Mouse (Mus musculus) induced T-regulatory cell, adult 2 months (primary cell): ENCODE results near the gene Vamp1.

ENCODE experiments used
- DNase-seq: peaks from one replicate; pipeline ENCODE4 v3.0.0-alpha.2; 2012; ENCODE audit warnings: low read depth

Gene Vamp1

DNA sequence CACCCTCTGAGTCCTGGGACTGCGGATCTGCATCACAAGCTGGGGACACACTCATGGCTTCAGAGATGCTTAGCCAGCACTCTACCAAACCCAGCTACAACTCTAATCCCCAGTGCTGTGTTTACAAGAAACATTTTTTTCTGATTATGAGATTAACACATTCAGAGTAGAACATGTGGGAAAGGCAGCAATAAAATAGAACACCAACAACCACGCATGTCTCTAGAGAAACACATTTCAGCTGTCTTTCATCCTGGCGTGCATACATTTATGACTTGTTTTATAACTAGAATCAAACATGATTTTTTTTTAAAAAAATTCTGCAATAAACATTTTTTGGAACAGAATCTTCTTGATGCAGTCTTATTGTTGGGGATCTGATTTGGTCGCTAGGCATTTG is 71.6 kb downstream of the Vamp1 start:
- DNase-seq = no peak

DNA sequence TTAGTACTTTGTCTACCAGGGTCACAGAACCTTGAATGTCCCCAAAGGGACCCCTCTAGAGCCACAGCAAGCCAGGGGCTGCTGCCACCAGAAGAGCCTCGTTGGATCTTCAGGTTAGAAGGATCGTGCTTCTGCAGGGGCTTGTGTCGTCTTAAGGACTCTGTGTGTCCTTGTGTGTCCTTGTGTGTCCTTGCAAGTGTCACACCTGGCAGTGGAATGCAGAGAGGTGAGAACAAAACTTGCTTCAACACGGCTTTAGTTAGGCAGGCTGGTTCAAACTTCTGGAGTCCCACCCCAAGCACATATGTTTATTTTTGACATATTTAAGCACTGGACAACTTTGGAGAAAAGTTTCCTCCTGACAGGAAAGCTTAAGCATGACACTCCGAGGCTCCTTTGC is 73.4 kb downstream of the Vamp1 start:
- no peak for DNase-seq

DNA sequence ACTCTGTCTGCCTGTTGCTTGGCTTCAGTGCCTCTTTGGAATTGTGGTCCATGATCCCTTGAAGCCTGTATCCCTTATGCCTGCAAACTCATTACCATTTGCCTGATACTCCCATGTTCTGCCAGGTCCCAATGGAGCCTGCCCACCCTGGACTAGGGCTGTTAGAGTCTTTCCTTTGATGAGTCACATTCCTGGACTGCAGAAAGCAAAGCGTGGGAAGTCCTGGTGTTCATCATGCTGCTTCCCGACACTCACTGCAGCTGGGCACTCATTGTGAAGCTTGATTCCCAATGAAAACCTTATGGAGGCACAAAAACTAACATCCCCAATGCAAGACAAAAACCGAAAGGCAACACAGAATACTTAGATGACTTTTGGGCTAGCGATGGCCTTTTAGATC is 76.0 kb downstream of the Vamp1 start:
- DNase-seq = no peak

DNA sequence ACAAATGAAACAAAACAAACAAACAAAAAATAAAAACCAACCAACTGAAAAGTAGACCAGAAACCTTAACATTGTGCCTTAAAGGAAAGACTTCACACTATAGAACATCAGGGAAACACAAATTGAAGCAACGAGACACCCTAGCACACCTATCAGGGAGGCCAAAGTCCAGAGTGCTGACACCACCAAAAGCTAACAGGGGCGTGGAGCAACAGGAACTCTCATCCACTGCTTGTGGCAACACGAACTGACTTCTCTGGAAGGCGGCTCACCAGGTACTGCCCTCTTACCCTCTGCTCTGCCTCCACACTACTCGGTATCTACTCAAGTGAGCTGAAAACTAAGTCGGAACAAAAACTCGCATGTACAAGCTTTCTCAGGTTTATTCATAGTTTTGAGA is 76.9 kb downstream of the Vamp1 start:
- DNase-seq = no peak

DNA sequence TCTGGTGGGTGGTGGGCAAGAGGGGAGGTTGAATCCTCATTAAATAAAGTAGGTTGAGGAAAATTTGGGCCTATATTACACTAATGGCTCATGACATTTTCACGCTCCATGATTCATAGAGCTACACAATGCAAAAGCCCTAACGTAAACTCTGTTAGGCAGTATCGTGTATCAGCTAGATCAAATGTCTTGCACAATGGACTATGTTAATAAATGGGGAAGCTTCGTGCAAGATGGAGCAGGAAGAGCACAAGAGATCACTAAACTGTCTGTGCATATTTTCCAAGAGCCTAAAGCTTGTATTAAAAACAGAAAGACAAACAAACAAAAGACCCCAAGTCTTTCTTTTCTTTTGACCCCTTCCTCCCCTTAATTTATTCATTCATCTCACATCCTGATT is 78.7 kb downstream of the Vamp1 start:
- no peak for DNase-seq
